In genomic region chr2:154546711-154547110, GRCm38 (mm10) we compare ENCODE assay signal across 34 mouse cellular contexts. TPM values are rescaled to one million over a fixed set of nuclear protein-coding genes. Genes with fewer than 3 reads are reported as not detected.
A peak's percentile ranks its signal among the peaks of the same experiment; 100 is the strongest.
DNase-seq lines count a peak whose midpoint lies in the region; ATAC-seq and TF ChIP-seq lines count a peak whose summit lies in the region.
"Had no signal": no experiment of that assay in that cellular context is flagged by ENCODE, and none has a peak within 500 bp of the region (broad histone marks: within the 10 kb centered on the region; RNA-seq: fewer than 3 reads in every experiment).

1700003F12Rik (plus strand) TSS chr2:154547085.

- H3K9me3 ChIP-seq in megakaryocyte, embryonic 14.5 days = no peaks in the 10 kb centered on the region
- H3K9me3 ChIP-seq: forebrain, embryonic 12.5 days; hindbrain, embryonic 13.5 days; kidney, embryonic 15.5 days; limb, embryonic 12.5 days; liver, embryonic 15.5 days; midbrain, embryonic 13.5 days; neural tube, embryonic 15.5 days had no signal

- no peak within 1 kb of the TSS for H3K4me3 ChIP-seq in megakaryocyte, embryonic 14.5 days (replicated peaks)
- no peak within 1 kb of the TSS for H3K4me3 ChIP-seq in myocyte
- H3K4me3 ChIP-seq: erythroblast, embryonic 14.5 days; forebrain, embryonic 12.5 days; hindbrain, embryonic 13.5 days; kidney, embryonic 15.5 days; layer of hippocampus, adult 2 months; left cerebral cortex, adult 2 months; limb, embryonic 12.5 days; liver, embryonic 15.5 days; midbrain, embryonic 13.5 days; neural tube, embryonic 15.5 days had no signal

- H3K4me2 ChIP-seq in myocyte (ENCODE audit: low read depth) = no peak within 1 kb of the TSS
- H3K4me2 ChIP-seq: forebrain, embryonic 12.5 days; hindbrain, embryonic 13.5 days; kidney, embryonic 15.5 days; limb, embryonic 12.5 days; liver, embryonic 15.5 days; lung, embryonic 14.5 days; midbrain, embryonic 13.5 days; neural tube, embryonic 15.5 days had no signal

- H3ac ChIP-seq in myocyte (ENCODE audit: control insufficient read depth, insufficient read length) = no peak within 1 kb of the TSS

- no peak for TF ChIP-seq POLR2A in myocyte (IDR thresholded peaks at IDR 0.05; ENCODE audit: insufficient read length, low read depth)

- DNase-seq in cerebellum, adult 9-10 months = peak; percentile 26
- DNase-seq in cerebellum, postnatal 36 days = no peak
- peak; percentile 56 to 65 for DNase-seq in cerebellum, postnatal 10 days
- no peak for DNase-seq in lung, postnatal 36 days
- DNase-seq: adrenal gland, postnatal 14 days; gastrocnemius, postnatal 10 days; heart, postnatal 14 days; kidney, adult 18-20 months; kidney, postnatal 25 days; lung, embryonic 14.5 days; lung, postnatal 14 days; retina, postnatal 1 day; right cerebral cortex, postnatal 14 days; thymus, postnatal 36 days had no signal

- H3K27me3 ChIP-seq in megakaryocyte, embryonic 14.5 days (replicated peaks) = peaks cover 19% of the 10 kb centered on the region
- no peaks in the 10 kb centered on the region for H3K27me3 ChIP-seq in myocyte (ENCODE audit: control insufficient read depth, insufficient read depth, insufficient read length)

- H3K4me1 ChIP-seq in megakaryocyte, embryonic 14.5 days = peaks cover 22% of the 10 kb centered on the region

- no peaks in the 10 kb centered on the region for H3K79me2 ChIP-seq in myocyte (ENCODE audit: control insufficient read depth, insufficient read depth)

- no peak for ATAC-seq in megakaryocyte, adult 5-6 weeks (ENCODE audit: poor library complexity, severe bottlenecking)
- ATAC-seq: CD4-positive, CD25-positive, alpha-beta regulatory T cell, adult 4 months; inflammation-experienced regulatory T-cells, adult 6 months; midbrain, embryonic 13.5 days had no signal

- H3K36me3 ChIP-seq in megakaryocyte, embryonic 14.5 days (replicated peaks; ENCODE audit: low read length) = peaks cover 36% of the 10 kb centered on the region
- H3K36me3 ChIP-seq in myocyte (ENCODE audit: control insufficient read depth, insufficient read depth) = no peaks in the 10 kb centered on the region
- H3K36me3 ChIP-seq: forebrain, embryonic 12.5 days; hindbrain, embryonic 13.5 days; kidney, embryonic 15.5 days; limb, embryonic 12.5 days; liver, embryonic 15.5 days; neural tube, embryonic 15.5 days had no signal

TF ChIP-seq in myocyte, 11 proteins besides CTCF, POLR2A, EP300 and RAD21:
- TF ChIP-seq CEBPB (IDR thresholded peaks at IDR 0.05; ENCODE audit: insufficient read depth, poor library complexity, severe bottlenecking) (no peak), USF1 (IDR thresholded peaks at IDR 0.05; ENCODE audit: low read depth) (no peak), REST (IDR thresholded peaks at IDR 0.05; ENCODE audit: insufficient read depth, insufficient read length) (no peak), TCF3 (IDR thresholded peaks at IDR 0.05; ENCODE audit: insufficient read length, low read depth) (no peak), TCF12 (IDR thresholded peaks at IDR 0.05; ENCODE audit: insufficient read depth, poor library complexity, severe bottlenecking) (no peak), SRF (IDR thresholded peaks at IDR 0.05; ENCODE audit: control insufficient read depth, insufficient read length, low read depth) (no peak), E2F4 (IDR thresholded peaks at IDR 0.05; ENCODE audit: insufficient read depth) (no peak), POLR2AphosphoS2 (IDR thresholded peaks at IDR 0.05; ENCODE audit: insufficient read length, low read depth) (no peak), MYOD1 (IDR thresholded peaks at IDR 0.05; ENCODE audit: control insufficient read depth in 1 of 3, insufficient read length in 2 of 3, low read depth in 2 of 3) (no peak), MAX (IDR thresholded peaks at IDR 0.05; ENCODE audit: low read depth) (no peak), MYOG (IDR thresholded peaks at IDR 0.05; ENCODE audit: control insufficient read depth in 1 of 3, insufficient read depth in 1 of 3, insufficient read length in 2 of 3, low read depth in 2 of 3) (no peak)

RNA-seq across cellular contexts. Expression of gene 1700003F12Rik, which starts in this region (rescaled TPM):
- polyA plus RNA-seq in megakaryocyte, embryonic 14.5 days (2012; ENCODE audit: insufficient read depth, low replicate concordance) = 10.8 TPM in 1 of 2 replicates, not detected in the other
- total RNA-seq in megakaryocyte, adult 5-6 weeks (2015) = not detected in 2 replicates
- total RNA-seq in megakaryocyte, adult 5-6 weeks (2017) = not detected in 2 replicates
- polyA plus RNA-seq in myocyte (2012; fragmentation: generic; extraction: Trizol) = 22.9 TPM
- total RNA-seq: adrenal gland, postnatal 14 days; common myeloid progenitor, adult 5-6 weeks; heart, adult 8-10 months; liver, adult 2 months; megakaryocyte progenitor cell, adult 5-6 weeks; monocyte, adult 5-6 weeks had no signal
- polyA plus RNA-seq: CD4-positive, CD25-positive, alpha-beta regulatory T cell, adult 4 months; erythroblast, embryonic 14.5 days; inflammation-experienced regulatory T-cells, adult 6 months had no signal

Comparison
In these comparisons a context has a peak if more than half of its experiments do, and no peak if none do; other contexts are left out.
1. DNase-seq: peak in cerebellum, adult 9-10 months (single experiment) and cerebellum, postnatal 10 days (2 of 2); none in cerebellum, postnatal 36 days (0 of 2) and lung, postnatal 36 days (single experiment).